Mouse (Mus musculus): ENCODE results near the gene Gpr62. TPM values are rescaled to one million over a fixed set of nuclear protein-coding genes. Genes with fewer than 3 reads are reported as not detected.

Gpr62 gene
- polyA plus RNA-seq, 1 experiment from 2014 or later: 0.91 TPM

DNA sequence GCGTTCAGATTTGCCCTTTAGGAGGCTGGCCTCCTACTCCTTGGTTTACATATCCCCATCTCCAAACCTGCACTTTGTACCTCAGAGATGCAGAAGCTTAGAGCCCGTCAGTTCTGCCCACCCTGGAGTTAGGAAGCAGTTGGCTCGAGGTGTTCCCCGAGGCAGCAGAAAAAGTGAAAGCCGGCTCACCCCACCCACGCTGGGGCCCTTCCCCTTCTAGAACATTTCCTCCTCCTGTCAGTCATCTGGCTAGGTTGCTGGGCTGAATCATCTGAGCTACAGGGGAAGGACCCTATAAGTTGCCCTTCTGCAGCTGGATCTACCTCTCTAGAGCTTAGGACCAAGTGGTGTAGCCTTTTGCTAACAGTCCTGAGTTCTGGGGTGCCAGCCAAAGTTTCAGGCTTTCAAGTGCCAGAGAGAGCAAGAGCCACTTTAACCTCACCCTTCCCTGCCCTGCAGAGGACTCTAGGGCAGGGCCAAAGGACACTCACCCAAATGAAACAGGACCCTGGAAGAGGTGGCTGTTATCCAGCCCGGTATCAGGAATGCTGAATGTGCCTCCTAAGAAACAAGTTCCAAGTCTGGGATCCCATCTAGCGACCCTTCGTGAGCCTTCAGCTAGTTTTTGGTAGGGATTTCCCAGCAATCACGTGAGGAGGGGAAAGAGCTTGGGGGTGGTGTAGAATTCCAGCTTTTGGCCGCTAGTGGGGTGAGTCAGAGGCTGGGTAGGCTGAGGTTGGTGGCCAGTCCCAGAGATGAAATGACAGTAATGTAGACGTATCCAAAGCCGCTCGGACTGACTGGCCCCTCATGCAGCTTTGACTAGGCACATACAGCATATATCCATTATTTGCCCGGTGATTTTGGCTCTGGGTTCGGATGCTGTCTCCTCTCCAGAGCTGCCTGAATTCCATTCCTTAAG is 10.5 kb upstream of the Gpr62 start:
- no peak overlapping the region; the same call in 1 of the 2 replicates for H3K9ac ChIP-seq (ENCODE audit: low read depth, low read length)
- peaks cover 6% of the 10 kb centered on the region; the same call in 1 of the 2 replicates for H3K36me3 ChIP-seq (ENCODE audit: insufficient read depth, low read length)
- peak overlapping the region; percentile 63; the same call in 1 of the 2 replicates for H3K27ac ChIP-seq
- H3K27me3 ChIP-seq (ENCODE audit: insufficient read depth, low read length): no peaks in the 10 kb centered on the region
- H3K9me3 ChIP-seq (replicated peaks; ENCODE audit: low read length): no peaks in the 10 kb centered on the region
- peaks cover 12% of the 10 kb centered on the region for H3K4me1 ChIP-seq (replicated peaks; ENCODE audit: insufficient read depth, low read length)
- peak; percentile 82 for DNase-seq (ENCODE audit: low spot score)
- H3K4me3 ChIP-seq (replicated peaks; ENCODE audit: low read depth, low read length): peak overlapping the region; percentile 1; the same call in 1 of the 2 replicates
- no peak for TF ChIP-seq CTCF (IDR thresholded peaks at IDR 0.05; ENCODE audit: low read depth)
- ATAC-seq (replicated peaks; ENCODE audit: low FRiP score, low read depth): peak; percentile 21
- H3K4me2 ChIP-seq (ENCODE audit: low read length): peak overlapping the region; percentile 21
- WGBS: 23% methylated on average over 16 of the region's 16 CpGs

GRCm38 (mm10) chr9:106475663-106476001 is 9.9 kb upstream of the Gpr62 start, which contains the start of gene Rrp9:
Rrp9 (plus strand) TSS chr9:106475963.
- Histone ChIP-seq H3K36me3 (ENCODE audit: insufficient read depth, low read length) (no peaks in the 10 kb centered on the region; the same call in 1 of the 2 replicates), H3K4me2 (ENCODE audit: low read length) (peak within 1 kb of the TSS; percentile 21), H3K27ac (peak within 1 kb of the TSS; percentile 63; the same call in 1 of the 2 replicates), H3K4me1 (replicated peaks; ENCODE audit: insufficient read depth, low read length) (peaks cover 12% of the 10 kb centered on the region), H3K9me3 (replicated peaks; ENCODE audit: low read length) (no peaks in the 10 kb centered on the region), H3K4me3 (replicated peaks; ENCODE audit: low read depth, low read length) (peak within 1 kb of the TSS; percentile 1; the same call in 1 of the 2 replicates), H3K27me3 (ENCODE audit: insufficient read depth, low read length) (no peaks in the 10 kb centered on the region), H3K9ac (ENCODE audit: low read depth, low read length) (no peak within 1 kb of the TSS; the same call in 1 of the 2 replicates)
- no peak for TF ChIP-seq CTCF (IDR thresholded peaks at IDR 0.05; ENCODE audit: low read depth)
- WGBS: 86% methylated on average over 10 of the region's 10 CpGs
- ATAC-seq (replicated peaks; ENCODE audit: low FRiP score, low read depth): no peak
- no peak for DNase-seq (ENCODE audit: low spot score)

- no peak for TF ChIP-seq CTCF (IDR thresholded peaks at IDR 0.05; ENCODE audit: low read depth)
- Histone ChIP-seq H3K4me1 (replicated peaks; ENCODE audit: insufficient read depth, low read length) (peaks cover 12% of the 10 kb centered on the region), H3K9me3 (replicated peaks; ENCODE audit: low read length) (no peaks in the 10 kb centered on the region), H3K4me3 (replicated peaks; ENCODE audit: low read depth, low read length) (no peak overlapping the region), H3K4me2 (ENCODE audit: low read length) (peak overlapping the region; percentile 19; the same call in 1 of the 2 replicates), H3K36me3 (ENCODE audit: insufficient read depth, low read length) (no peaks in the 10 kb centered on the region), H3K9ac (ENCODE audit: low read depth, low read length) (no peak overlapping the region), H3K27ac (no peak overlapping the region), H3K27me3 (ENCODE audit: insufficient read depth, low read length) (no peaks in the 10 kb centered on the region)
- 68% methylated on average over 7 of the region's 7 CpGs for WGBS
- DNase-seq (ENCODE audit: low spot score) (no peak), ATAC-seq (replicated peaks; ENCODE audit: low FRiP score, low read depth) (no peak)
Observed at GRCm38 (mm10) chr9:106475046-106475445, 9.3 kb upstream of the Gpr62 start.

DNA sequence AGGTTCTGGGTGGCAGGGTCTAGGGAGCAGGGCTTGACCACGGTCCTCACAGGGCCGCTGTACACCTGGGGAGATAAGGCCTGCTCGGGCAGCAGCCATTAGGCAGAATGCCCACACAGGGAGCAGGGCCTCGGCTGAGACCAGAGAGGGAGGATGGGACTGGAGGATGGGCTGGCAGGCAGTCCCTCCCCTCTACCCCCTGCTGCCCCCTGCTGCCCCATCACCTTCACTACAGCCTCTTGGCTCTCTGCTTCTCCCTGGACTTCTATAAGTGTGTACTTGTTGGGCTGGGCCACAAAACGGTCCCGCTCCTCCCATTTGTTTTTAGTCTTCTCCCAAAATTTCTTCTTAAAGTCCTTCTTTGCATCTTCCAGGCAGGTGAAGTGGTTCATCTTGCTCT is 8.7 kb upstream of the Gpr62 start:
- Histone ChIP-seq H3K4me2 (ENCODE audit: low read length) (peak overlapping the region; percentile 19; the same call in 1 of the 2 replicates), H3K36me3 (ENCODE audit: insufficient read depth, low read length) (no peaks in the 10 kb centered on the region), H3K9me3 (replicated peaks; ENCODE audit: low read length) (no peaks in the 10 kb centered on the region), H3K27me3 (ENCODE audit: insufficient read depth, low read length) (no peaks in the 10 kb centered on the region), H3K4me3 (replicated peaks; ENCODE audit: low read depth, low read length) (no peak overlapping the region), H3K9ac (ENCODE audit: low read depth, low read length) (0 out of 2 replicates have a peak overlapping the region, but pooled peaks have one; percentile 13), H3K4me1 (replicated peaks; ENCODE audit: insufficient read depth, low read length) (peaks cover 12% of the 10 kb centered on the region), H3K27ac (no peak overlapping the region)
- WGBS: 7% methylated on average over 6 of the region's 6 CpGs
- 0 out of 2 replicates have a peak, but pooled peaks have one; percentile 4 for ATAC-seq (replicated peaks; ENCODE audit: low FRiP score, low read depth)
- TF ChIP-seq CTCF (IDR thresholded peaks at IDR 0.05; ENCODE audit: low read depth): peak; percentile 85
- DNase-seq (ENCODE audit: low spot score): peak; percentile 90

- H3K36me3 ChIP-seq (ENCODE audit: insufficient read depth, low read length): no peaks in the 10 kb centered on the region
- no peak overlapping the region for H3K9ac ChIP-seq (ENCODE audit: low read depth, low read length)
- H3K4me3 ChIP-seq (replicated peaks; ENCODE audit: low read depth, low read length): no peak overlapping the region
- peaks cover 12% of the 10 kb centered on the region for H3K4me1 ChIP-seq (replicated peaks; ENCODE audit: insufficient read depth, low read length)
- no peak for DNase-seq (ENCODE audit: low spot score)
- no peak overlapping the region for H3K27ac ChIP-seq
- no peak overlapping the region for H3K4me2 ChIP-seq (ENCODE audit: low read length)
- TF ChIP-seq CTCF (IDR thresholded peaks at IDR 0.05; ENCODE audit: low read depth): no peak
- H3K27me3 ChIP-seq (ENCODE audit: insufficient read depth, low read length): no peaks in the 10 kb centered on the region
- no peak for ATAC-seq (replicated peaks; ENCODE audit: low FRiP score, low read depth)
- WGBS: 72% methylated on average over 5 of the region's 5 CpGs
- no peaks in the 10 kb centered on the region for H3K9me3 ChIP-seq (replicated peaks; ENCODE audit: low read length)
Observed at GRCm38 (mm10) chr9:106473753-106474105, 8.0 kb upstream of the Gpr62 start.

DNA sequence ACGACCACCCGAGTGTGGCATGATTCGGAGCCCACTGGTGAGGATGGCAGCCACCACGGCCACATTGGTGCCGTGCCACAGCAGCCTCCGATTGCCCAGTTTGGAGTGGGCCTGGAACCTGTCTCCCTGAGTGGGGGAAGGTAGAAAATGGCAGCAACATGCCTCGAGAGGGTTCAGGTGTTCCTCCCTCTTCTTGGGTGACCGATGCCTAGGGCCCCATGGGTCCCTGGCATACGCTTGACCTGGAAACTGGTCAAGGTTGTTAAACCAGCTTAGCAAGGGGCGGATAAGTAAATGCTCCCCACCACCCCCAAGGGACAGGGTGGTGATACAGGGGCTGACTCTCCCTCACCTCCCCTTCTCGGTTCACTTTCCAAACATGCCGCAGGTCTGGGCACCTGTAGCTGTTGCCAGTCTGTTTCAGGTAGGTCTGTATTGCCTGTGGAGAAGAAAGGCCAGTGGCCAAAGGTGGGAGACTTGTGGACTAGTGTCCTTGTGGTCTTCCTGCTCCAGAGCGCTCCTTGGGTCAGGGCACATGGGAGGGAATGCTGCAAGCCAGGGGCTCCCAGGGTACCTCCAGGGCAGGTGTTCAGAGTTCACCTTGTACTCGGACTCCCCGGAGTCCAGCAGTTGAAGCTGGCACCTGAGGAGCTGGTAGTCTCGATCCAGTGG is 7.5 kb upstream of the Gpr62 start:
- 88% methylated on average over 16 of the region's 16 CpGs for WGBS
- Histone ChIP-seq H3K9ac (ENCODE audit: low read depth, low read length) (no peak overlapping the region), H3K4me2 (ENCODE audit: low read length) (no peak overlapping the region), H3K36me3 (ENCODE audit: insufficient read depth, low read length) (no peaks in the 10 kb centered on the region), H3K9me3 (replicated peaks; ENCODE audit: low read length) (no peaks in the 10 kb centered on the region), H3K4me1 (replicated peaks; ENCODE audit: insufficient read depth, low read length) (peaks cover 12% of the 10 kb centered on the region), H3K27me3 (ENCODE audit: insufficient read depth, low read length) (no peaks in the 10 kb centered on the region), H3K4me3 (replicated peaks; ENCODE audit: low read depth, low read length) (no peak overlapping the region), H3K27ac (no peak overlapping the region)
- no peak for TF ChIP-seq CTCF (IDR thresholded peaks at IDR 0.05; ENCODE audit: low read depth)
- DNase-seq (ENCODE audit: low spot score): no peak
- ATAC-seq (replicated peaks; ENCODE audit: low FRiP score, low read depth): no peak
